Mouse (Mus musculus) left cerebral cortex, adult 2 months (tissue): ENCODE results near the gene Bmpr2. TPM values are rescaled to one million over a fixed set of nuclear protein-coding genes. Genes with fewer than 3 reads are reported as not detected.

ENCODE experiments used
- DNase-seq, 2 experiments: peaks; one replicate each; pipeline ENCODE4 v3.0.0; 2021 to 2022; ENCODE audit warnings: low spot score in 2 of 2, mixed read lengths in 1 of 2; ENCODE audit errors: extremely low spot score in 1 of 2
- H3K27ac ChIP-seq: fragments of 200-600 bp; 2 replicates; pipeline ENCODE4 v1.8.1; 2022
- H3K4me3 ChIP-seq: fragments of 200-600 bp; 2 replicates; pipeline ENCODE4 v1.8.1; 2022
- CTCF ChIP-seq: fragments of 200-600 bp; IDR thresholded peaks from 2 replicates; pipeline ENCODE4 v1.8.1; 2022; ENCODE audit warnings: antibody characterized with exemption, mild to moderate bottlenecking, moderate library complexity
- intact Hi-C: fragments of 180-260 bp; cut with DNase I; formaldehyde crosslinking; loops from one replicate; pipeline ENCODE4 v1.15.1; 2025
- total RNA-seq, 2 experiments: library from RNA; stranded (reverse); gene quantifications; 2 replicates each; pipeline ENCODE4 v1.2.3; 2021

Bmpr2 gene
- total RNA-seq, 2 experiments from 2014 or later = 99.9 to 100 TPM

DNA sequence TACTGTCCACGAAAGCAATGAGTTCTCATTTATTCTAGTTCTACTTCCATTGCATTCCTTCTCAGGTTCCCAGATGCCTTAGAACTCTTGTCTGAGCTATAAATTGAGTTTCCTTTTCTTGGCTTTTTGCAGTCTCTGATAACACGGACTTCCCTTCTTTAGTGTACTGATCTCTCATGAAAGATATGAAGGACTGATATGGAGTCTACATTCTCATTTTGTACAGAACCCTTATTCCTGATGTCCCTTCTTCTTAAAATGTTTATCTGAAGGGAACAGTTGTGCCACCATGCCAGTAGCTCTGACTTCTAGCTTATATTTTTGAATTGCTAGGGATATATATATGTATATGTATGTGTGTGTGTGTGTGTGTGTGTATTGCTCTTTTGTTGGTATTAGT, 46.7 kb downstream of the Bmpr2 start:
- DNase-seq = no peak
- H3K27ac ChIP-seq = no peak overlapping the region
- TF ChIP-seq CTCF = no peak
- H3K4me3 ChIP-seq = no peak overlapping the region
- intact Hi-C loops = no loop called here

DNA sequence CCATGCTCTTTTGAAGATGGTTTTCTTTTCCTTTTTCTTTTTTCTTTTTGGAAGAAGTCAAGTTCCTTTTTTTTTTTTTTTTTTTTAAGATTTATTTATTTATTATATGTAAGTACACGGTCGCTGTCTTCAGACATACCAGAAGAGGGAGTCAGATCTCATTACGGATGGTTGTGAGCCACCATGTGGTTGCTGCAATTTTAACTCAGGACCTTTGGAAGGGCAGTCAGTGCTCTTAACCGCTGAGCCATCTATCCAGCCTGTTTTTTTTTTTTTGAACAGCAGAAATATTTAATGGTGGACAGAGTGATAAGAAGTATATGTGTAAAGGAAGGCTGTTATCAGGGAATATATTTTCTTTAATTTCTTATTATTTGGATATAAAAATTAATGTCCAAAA, 49.6 kb downstream of the Bmpr2 start:
- no peak for TF ChIP-seq CTCF
- intact Hi-C loops = no loop called here
- Histone ChIP-seq H3K27ac (no peak overlapping the region), H3K4me3 (no peak overlapping the region)
- no peak for DNase-seq

DNA sequence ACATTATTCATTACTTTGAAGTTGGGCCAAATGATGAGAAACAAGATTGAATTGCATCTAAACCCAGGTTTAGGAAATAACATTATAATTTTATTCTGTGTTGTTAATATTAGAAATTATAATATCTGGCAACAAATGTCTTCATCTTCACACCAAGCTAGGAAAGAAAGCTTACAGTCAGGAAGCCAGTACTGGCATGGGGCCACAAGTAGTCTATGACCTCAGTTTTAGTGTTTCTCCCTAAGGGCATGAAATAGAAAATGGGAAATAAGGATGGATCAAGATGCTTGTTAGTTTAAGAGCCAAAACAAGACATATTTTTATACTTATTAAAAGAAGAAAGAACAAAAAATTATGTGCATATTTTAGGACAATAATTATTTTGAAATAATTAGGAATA, 62.2 kb downstream of the Bmpr2 start:
- no peak overlapping the region for H3K27ac ChIP-seq
- no peak for DNase-seq
- intact Hi-C loops = no loop called here
- TF ChIP-seq CTCF = no peak
- no peak overlapping the region for H3K4me3 ChIP-seq

DNA sequence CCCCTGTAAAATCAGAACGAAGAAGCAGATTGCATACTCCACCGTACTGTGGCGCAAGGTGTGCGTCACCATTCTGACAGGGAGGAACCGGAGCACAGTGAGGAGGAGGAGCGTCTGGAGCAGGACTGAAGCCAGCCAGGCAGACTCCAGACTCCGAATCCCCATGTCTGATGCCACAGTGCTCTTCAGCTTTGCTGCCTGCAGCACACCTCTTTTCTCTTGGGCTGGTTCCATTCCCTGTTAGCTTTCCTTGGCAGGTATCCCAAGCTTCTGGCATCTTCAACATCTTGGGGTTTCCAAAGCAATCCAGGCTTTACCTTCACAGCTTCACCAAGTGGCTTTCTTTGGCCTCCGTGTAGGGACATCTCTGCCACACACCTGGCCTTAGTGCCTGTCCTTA, 63.4 kb downstream of the Bmpr2 start:
- peak in 1 of 2 experiments; percentile 43 for DNase-seq
- intact Hi-C loops = no loop called here

DNA sequence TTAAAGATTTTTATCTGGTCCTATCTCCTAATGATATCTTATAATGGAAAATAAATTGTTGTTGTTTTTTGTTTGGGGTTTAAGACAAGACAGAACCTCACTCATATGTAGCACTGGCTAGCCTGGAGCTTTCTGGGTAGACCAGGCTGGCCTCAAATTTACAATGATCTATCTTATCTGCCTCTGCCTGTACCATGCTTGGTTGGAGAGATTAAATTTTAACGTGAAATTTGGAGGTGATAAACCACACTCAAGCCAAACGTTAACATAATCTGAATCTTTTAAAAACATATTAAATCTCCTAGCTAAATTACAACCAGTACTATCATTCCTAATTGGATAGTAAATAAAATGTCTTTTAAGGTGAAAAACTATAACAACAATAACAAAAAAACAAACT, 66.2 kb downstream of the Bmpr2 start:
- DNase-seq = no peak
- no peak overlapping the region for H3K4me3 ChIP-seq
- TF ChIP-seq CTCF = no peak
- H3K27ac ChIP-seq = no peak overlapping the region
- intact Hi-C loops = no loop called here

More for the DNA sequence above, 63.4 kb downstream of the Bmpr2 start:
- H3K4me3 ChIP-seq = no peak overlapping the region
- TF ChIP-seq CTCF = no peak
- H3K27ac ChIP-seq = no peak overlapping the region; the same call in 1 of the 2 replicates

DNA sequence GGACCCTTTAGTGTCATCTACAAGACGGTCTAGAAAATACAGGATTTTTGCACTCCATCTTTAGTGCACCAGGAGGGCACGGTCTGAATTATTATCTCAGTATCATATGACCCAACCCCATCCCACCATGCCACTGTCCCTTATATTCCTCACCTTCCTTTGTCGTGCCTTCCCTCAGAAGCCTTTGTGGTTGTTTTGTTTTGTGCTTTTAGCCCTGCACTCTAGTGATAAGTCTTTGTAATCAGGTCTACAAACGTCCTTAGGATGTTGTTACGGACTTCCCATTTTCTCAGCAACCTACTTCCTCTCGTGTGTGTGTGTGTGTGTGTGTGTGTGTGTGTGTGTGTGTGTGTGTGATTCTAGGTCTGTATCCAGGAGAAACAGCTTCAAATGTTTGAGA, 67.0 kb downstream of the Bmpr2 start:
- intact Hi-C loops = no loop called here
- no peak overlapping the region for H3K27ac ChIP-seq
- TF ChIP-seq CTCF = no peak
- H3K4me3 ChIP-seq = no peak overlapping the region
- no peak for DNase-seq

DNA sequence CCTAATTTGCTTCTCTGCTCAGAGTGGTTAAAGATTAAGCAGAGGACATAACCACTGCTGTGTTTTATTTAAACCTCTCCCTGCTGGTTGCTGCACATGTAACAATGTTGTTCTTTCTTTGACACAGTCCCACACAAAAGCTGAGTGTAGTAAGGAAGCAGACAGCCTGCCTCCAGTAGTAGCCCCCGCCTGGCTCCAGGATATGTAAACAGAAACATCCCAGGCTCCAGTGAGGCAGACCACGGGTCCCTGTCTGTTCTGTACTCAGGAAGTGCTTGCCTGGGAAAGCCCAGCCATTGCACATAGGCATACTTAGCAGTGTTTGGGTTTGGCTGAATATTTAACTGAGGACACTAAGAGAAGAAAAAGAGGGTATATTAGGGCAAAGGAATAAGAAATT, 70.5 kb downstream of the Bmpr2 start:
- TF ChIP-seq CTCF = no peak
- intact Hi-C loops = loop anchor here (1.0 kb wide), 1 partner anchor 16 kb away; no protein-coding TSS in a partner anchor
- DNase-seq = peak in 1 of 2 experiments; percentile 20
- no peak overlapping the region for H3K27ac ChIP-seq
- no peak overlapping the region for H3K4me3 ChIP-seq

DNA sequence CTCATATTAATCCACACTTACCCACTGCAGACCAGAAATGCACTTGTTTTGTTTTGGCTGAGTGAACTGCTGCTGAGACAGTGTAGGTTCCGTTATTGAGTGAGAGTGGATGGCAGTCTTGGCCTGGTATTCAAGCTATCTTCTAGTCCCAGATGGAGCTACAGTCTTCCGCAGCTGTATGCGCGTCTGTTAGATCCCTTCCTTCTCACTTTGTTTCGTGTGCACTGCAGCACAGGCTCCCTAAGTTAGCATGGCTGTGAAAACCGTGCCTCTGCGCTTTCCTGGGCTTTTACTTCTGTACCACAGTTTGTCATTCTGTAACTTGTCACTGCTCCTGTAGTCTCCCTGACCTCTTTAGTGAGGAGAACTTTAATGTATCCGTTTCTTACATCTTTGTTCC, 85.1 kb downstream of the Bmpr2 start:
- TF ChIP-seq CTCF = no peak
- intact Hi-C loops = no loop called here
- no peak overlapping the region for H3K27ac ChIP-seq
- DNase-seq = no peak
- no peak overlapping the region for H3K4me3 ChIP-seq

DNA sequence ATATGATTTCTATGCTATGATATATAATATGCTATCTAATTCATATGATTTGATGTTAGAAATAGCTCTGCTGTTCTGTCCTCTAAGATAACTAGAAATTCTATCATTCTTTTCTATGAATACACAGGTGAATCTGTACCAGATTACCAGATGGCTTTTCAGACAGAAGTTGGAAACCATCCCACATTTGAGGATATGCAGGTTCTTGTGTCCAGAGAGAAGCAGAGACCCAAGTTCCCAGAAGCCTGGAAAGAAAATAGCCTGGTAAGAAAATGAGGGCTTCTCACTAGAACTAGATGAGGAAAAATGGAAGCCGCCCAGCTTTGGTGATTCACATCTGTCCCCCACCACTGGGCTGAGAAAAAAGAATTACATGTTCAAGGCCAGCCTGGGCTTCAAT, 95.8 kb downstream of the Bmpr2 start:
- intact Hi-C loops = loop anchor here (5.0 kb wide), 1 partner anchor 152 kb away; no protein-coding TSS in a partner anchor
- no peak for TF ChIP-seq CTCF

DNA sequence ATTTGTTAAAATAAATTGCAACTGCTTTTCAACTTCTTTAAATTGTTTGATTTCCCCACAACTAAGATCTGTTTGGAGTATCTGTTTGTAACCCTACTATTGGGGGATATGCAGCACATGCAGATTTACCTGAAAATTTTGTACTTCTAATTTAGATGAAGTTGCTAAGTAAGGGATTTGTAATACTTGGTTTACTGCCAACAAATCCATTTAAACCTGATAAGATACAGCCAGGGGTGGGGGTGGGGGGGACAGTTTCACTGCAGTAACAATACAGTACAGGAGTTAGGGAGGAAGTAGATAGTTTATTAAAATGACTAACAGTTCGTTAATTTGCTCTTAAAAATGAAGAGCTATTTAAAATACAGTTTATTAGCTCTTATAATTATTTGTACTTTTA, 98.9 kb downstream of the Bmpr2 start:
- DNase-seq = no peak
- no peak overlapping the region for H3K4me3 ChIP-seq
- no peak for TF ChIP-seq CTCF
- intact Hi-C loops = no loop called here
- no peak overlapping the region for H3K27ac ChIP-seq

More for the DNA sequence above, 95.8 kb downstream of the Bmpr2 start:
- Histone ChIP-seq H3K4me3 (no peak overlapping the region), H3K27ac (no peak overlapping the region)
- no peak for DNase-seq

DNA sequence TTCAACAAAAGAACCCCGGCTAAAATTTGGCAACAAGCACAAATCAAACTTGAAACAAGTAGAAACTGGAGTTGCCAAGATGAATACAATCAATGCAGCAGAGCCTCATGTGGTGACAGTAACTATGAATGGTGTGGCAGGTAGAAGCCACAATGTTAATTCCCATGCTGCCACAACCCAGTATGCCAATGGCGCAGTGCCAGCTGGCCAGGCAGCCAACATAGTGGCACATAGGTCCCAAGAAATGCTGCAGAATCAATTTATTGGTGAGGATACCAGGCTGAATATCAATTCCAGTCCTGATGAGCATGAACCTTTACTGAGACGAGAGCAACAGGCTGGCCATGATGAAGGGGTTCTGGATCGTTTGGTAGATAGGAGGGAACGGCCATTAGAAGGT, 104.8 kb downstream of the Bmpr2 start:
- no peak overlapping the region for H3K4me3 ChIP-seq
- intact Hi-C loops = no loop called here

DNA sequence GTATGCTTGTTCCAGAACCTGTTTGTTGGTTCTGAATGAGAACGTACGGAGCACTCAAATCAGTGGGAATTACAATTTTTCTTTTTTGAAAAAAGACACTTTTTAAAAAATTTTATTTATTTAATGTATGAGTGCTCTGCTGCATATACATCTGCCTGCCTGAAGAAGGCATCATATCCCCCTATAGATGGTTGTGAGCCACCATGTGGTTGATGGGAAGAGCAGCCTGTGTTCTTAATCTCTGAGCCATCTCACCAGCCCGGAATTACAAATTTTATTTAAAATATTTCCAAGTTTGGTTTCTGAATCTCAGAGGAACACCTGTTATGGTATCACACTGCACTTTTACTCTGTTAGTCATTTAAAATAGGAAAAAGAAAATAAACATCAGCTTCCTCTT, 110.8 kb downstream of the Bmpr2 start:
- DNase-seq = no peak
- Histone ChIP-seq H3K27ac (no peak overlapping the region), H3K4me3 (no peak overlapping the region)
- intact Hi-C loops = no loop called here
- TF ChIP-seq CTCF = peak; percentile 51

More for the DNA sequence above, 104.8 kb downstream of the Bmpr2 start:
- no peak overlapping the region for H3K27ac ChIP-seq
- no peak for TF ChIP-seq CTCF
- DNase-seq = no peak

DNA sequence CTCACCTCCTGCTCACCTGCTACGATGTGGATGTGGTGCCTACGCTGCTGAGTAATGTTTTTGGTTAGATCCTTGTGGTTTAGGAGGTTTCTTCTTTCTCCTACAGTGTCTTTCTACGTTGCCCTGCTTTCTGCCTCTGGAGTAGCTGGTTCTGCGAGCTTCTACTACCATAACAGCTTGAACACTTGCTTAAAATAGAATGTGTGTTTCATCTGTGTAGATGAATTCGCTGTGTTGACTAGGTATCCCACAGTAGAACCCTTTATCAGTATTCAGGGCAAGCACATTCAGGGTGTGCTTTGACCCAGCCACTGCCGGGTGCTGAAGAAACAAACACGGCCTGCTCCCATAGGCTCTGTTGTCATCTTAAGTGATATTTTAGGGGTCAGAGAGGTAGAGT, 114.9 kb downstream of the Bmpr2 start:
- no peak for TF ChIP-seq CTCF
- no peak for DNase-seq
- Histone ChIP-seq H3K27ac (no peak overlapping the region), H3K4me3 (no peak overlapping the region)
- intact Hi-C loops = no loop called here
